10 mouse cellular contexts compared by ENCODE assay signal in the genomic region with DNA sequence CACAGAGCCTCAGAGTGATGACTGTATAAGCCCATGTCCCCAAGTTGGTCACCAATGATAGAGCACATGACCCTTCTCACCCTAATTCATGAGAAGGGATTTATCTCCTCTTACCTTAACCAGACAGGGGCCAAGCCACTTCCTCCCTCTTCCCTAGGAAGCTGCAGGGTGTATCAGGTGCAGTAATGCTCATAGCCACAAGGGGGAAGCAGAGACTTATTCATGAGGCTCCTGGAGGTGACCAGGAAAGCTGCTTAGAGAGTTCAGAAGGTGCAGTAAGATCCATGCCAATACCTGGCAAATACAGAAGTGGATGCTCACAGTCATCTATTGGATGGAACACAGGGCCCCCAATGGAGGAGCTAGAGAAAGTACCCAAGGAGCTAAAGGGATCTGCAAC. TPM values are rescaled to one million over a fixed set of nuclear protein-coding genes. Genes with fewer than 3 reads are reported as not detected.
A peak's percentile ranks its signal among the peaks of the same experiment; 100 is the strongest.
DNase-seq lines count a peak whose midpoint lies in the region; ATAC-seq and TF ChIP-seq lines count a peak whose summit lies in the region.
"Not testable (repeated sequence)": the region's sequence is repeated elsewhere in the genome, so short reads cannot be mapped to it uniquely, and the experiment has no call there.
"Had no signal": no experiment of that assay in that cellular context is flagged by ENCODE, and none has a peak within 500 bp of the region (broad histone marks: within the 10 kb centered on the region; RNA-seq: fewer than 3 reads in every experiment).

No protein-coding gene starts in this region.

- H3K36me3 ChIP-seq in ES-E14 (ENCODE audit: control insufficient read depth, insufficient read depth, low read length, poor library complexity, severe bottlenecking); hindbrain, postnatal 0 days (ENCODE audit: insufficient read depth, low read length); lung, postnatal 0 days (ENCODE audit: insufficient read depth, low read length): not testable (repeated sequence)

- H3K27ac ChIP-seq in ES-E14 (ENCODE audit: insufficient read depth, low read depth, low read length, poor library complexity, severe bottlenecking); hindbrain, postnatal 0 days; lung, postnatal 0 days (ENCODE audit: low read length): not testable (repeated sequence)

- H3K4me2 ChIP-seq in hindbrain, postnatal 0 days (ENCODE audit: low read depth, low read length); lung, postnatal 0 days (replicated peaks; ENCODE audit: low read depth, low read length): not testable (repeated sequence)

- H3K9ac ChIP-seq in ES-E14 (ENCODE audit: insufficient read depth, low read depth, low read length, poor library complexity, severe bottlenecking); hindbrain, postnatal 0 days (replicated peaks; ENCODE audit: low read length); lung, postnatal 0 days (replicated peaks; ENCODE audit: low read depth): not testable (repeated sequence)

- H3K9me3 ChIP-seq in ES-E14 (ENCODE audit: control insufficient read depth, insufficient read depth, low read depth, low read length); hindbrain, postnatal 0 days (ENCODE audit: low read length); lung, postnatal 0 days (ENCODE audit: low read length): not testable (repeated sequence)

- TF ChIP-seq EP300 in lung, postnatal 0 days (IDR thresholded peaks at IDR 0.05): not testable (repeated sequence)

- in situ Hi-C loops in ES-E14 (cut with MboI; ENCODE audit: low sequenced_read_pairs in 2 of 2, unreplicated experiment in 2 of 2): not testable (repeated sequence)

- not testable (repeated sequence) for H3K4me1 ChIP-seq in ES-E14 (ENCODE audit: control insufficient read depth in 2 of 2, insufficient read depth in 2 of 2, low read length in 2 of 2, poor library complexity in 1 of 2); hindbrain, postnatal 0 days (ENCODE audit: insufficient read depth, low read length); lung, postnatal 0 days (ENCODE audit: insufficient read depth, low read depth, low read length)

- not testable (repeated sequence) for H3K4me3 ChIP-seq in ES-E14 (ENCODE audit: insufficient read depth in 1 of 2, low read depth in 1 of 2, low read length in 2 of 2, poor library complexity in 1 of 2, severe bottlenecking in 1 of 2); hindbrain, postnatal 0 days (ENCODE audit: low read length); lung, postnatal 0 days (ENCODE audit: low read depth, low read length)

- peak; percentile 56 for DNase-seq in ES-E14 (ENCODE audit: low read depth, low spot score)
- peak; percentile 31 for DNase-seq in c-Kit-positive CD71-positive TER-119-positive erythroid progenitor cells, embryonic 14.5 days (ENCODE audit: low spot score)
- peak; percentile 56 for DNase-seq in forelimb bud, embryonic 11.5 days (ENCODE audit: low read depth, low spot score)
- DNase-seq in hindbrain, postnatal 0 days (ENCODE audit: low spot score): peak; percentile 29
- peak; percentile 44 to 64 for DNase-seq in layer of hippocampus, postnatal 10 days (ENCODE audit: low spot score in 2 of 2)
- DNase-seq in lung, postnatal 0 days (ENCODE audit: low spot score): peak; percentile 40
- peak; percentile 39 for DNase-seq in retina, postnatal 1 day
- peak; percentile 73 to 84 for DNase-seq in thymus, postnatal 10 days (ENCODE audit: low spot score in 2 of 2)

- H3K27me3 ChIP-seq in hindbrain, postnatal 0 days (ENCODE audit: insufficient read depth, low read length); lung, postnatal 0 days (replicated peaks; ENCODE audit: insufficient read depth, low read length): not testable (repeated sequence)

- peak; percentile 75 for TF ChIP-seq CTCF in hindbrain, postnatal 0 days (IDR thresholded peaks at IDR 0.05; ENCODE audit: low read depth)
- peak; percentile 80 for TF ChIP-seq CTCF in lung, postnatal 0 days (IDR thresholded peaks at IDR 0.05)

- not testable (repeated sequence) for ATAC-seq in hindbrain, postnatal 0 days; lung, postnatal 0 days

TF ChIP-seq in ES-E14, 5 proteins besides CTCF, POLR2A, EP300 and RAD21:
- TF ChIP-seq ZC3H11A (IDR thresholded peaks at IDR 0.05; ENCODE audit: borderline replicate concordance, low read depth, low read length): peak; percentile 91

RNA-seq across cellular contexts. Expression of gene Adam6b, which starts 1.6 kb away (rescaled TPM):
- not detected in 2 replicates for total RNA-seq in ES-E14 (2012; rRNA removed)
- total RNA-seq in hindbrain, postnatal 0 days (2014; rRNA removed): not detected in 2 replicates
- polyA plus RNA-seq in hindbrain, postnatal 0 days (2015; fragmentation: Nextera tagmentation; extraction: Ambion mirVana): not detected in 2 replicates
- total RNA-seq in layer of hippocampus, postnatal 10 days (2021): not detected
- polyA plus RNA-seq in lung, postnatal 0 days (2015; fragmentation: Nextera tagmentation; extraction: Ambion mirVana): not detected in 2 replicates
- polyA plus RNA-seq: embryonic facial prominence, embryonic 15.5 days; limb, embryonic 15.5 days had no signal

RNA-seq across cellular contexts. Expression of gene Adam6a, which starts 56.0 kb away (rescaled TPM):
- total RNA-seq in ES-E14 (2012; rRNA removed): not detected in 2 replicates
- not detected in 2 replicates for total RNA-seq in hindbrain, postnatal 0 days (2014; rRNA removed)
- polyA plus RNA-seq in hindbrain, postnatal 0 days (2015; fragmentation: Nextera tagmentation; extraction: Ambion mirVana): not detected in 2 replicates
- not detected for total RNA-seq in layer of hippocampus, postnatal 10 days (2021)
- polyA plus RNA-seq in lung, postnatal 0 days (2015; fragmentation: Nextera tagmentation; extraction: Ambion mirVana): not detected in 2 replicates
- polyA plus RNA-seq: embryonic facial prominence, embryonic 15.5 days; limb, embryonic 15.5 days had no signal
